Mouse (Mus musculus): ENCODE measurements at regions not wholly inside any gene's neighbourhood (a gene's known extent, or its start where the extent isn't known, plus 50 kb on each side); places are given as distances from the start of the nearest gene placed in this dataset.

GRCm38 (mm10) chr14:76351856-76352255 is 62.9 kb upstream of the Tsc22d1 start:
- no peaks in the 10 kb centered on the region for H3K36me3 ChIP-seq (ENCODE audit: control insufficient read depth, insufficient read depth, low read length)

GRCm38 (mm10) chr14:76356161-76356560 is 58.6 kb upstream of the Tsc22d1 start:
- no peaks in the 10 kb centered on the region for H3K27me3 ChIP-seq (ENCODE audit: control insufficient read depth, insufficient read depth, low read length)
- no peaks in the 10 kb centered on the region for H3K36me3 ChIP-seq (ENCODE audit: control insufficient read depth, insufficient read depth, low read length)
- no peak for TF ChIP-seq CTCF (IDR thresholded peaks at IDR 0.05; ENCODE audit: extremely low read depth, insufficient read length, insufficient replicate concordance, low read depth, low read length)
- no peak for TF ChIP-seq POLR2A (IDR thresholded peaks at IDR 0.05; ENCODE audit: low read depth, low read length)
- no peak overlapping the region for H3K4me3 ChIP-seq (ENCODE audit: low read depth, low read length)
- no peak overlapping the region for H3K27ac ChIP-seq (ENCODE audit: insufficient read depth, low read depth, low read length)
- WGBS, result 78% methylated on average over 2 of the region's 2 CpGs
- no peaks in the 10 kb centered on the region for H3K4me1 ChIP-seq (ENCODE audit: control insufficient read depth, insufficient read depth, insufficient read length, low read length)

More at GRCm38 (mm10) chr14:76351856-76352255, 62.9 kb upstream of the Tsc22d1 start:
- H3K4me3 ChIP-seq (ENCODE audit: low read depth, low read length), result no peak overlapping the region
- H3K27ac ChIP-seq (ENCODE audit: insufficient read depth, low read depth, low read length), result no peak overlapping the region
- no peak for TF ChIP-seq POLR2A (IDR thresholded peaks at IDR 0.05; ENCODE audit: low read depth, low read length)
- TF ChIP-seq CTCF (IDR thresholded peaks at IDR 0.05; ENCODE audit: extremely low read depth, insufficient read length, insufficient replicate concordance, low read depth, low read length), result no peak
- WGBS, result 59% methylated on average over 9 of the region's 9 CpGs
- no peaks in the 10 kb centered on the region for H3K4me1 ChIP-seq (ENCODE audit: control insufficient read depth, insufficient read depth, insufficient read length, low read length)
- no peaks in the 10 kb centered on the region for H3K27me3 ChIP-seq (ENCODE audit: control insufficient read depth, insufficient read depth, low read length)

GRCm38 (mm10) chr14:76359837-76360410 is 54.8 kb upstream of the Tsc22d1 start:
- 82% methylated on average over 11 of the region's 11 CpGs for WGBS
- no peak overlapping the region for H3K4me3 ChIP-seq (ENCODE audit: low read depth, low read length)
- H3K27ac ChIP-seq (ENCODE audit: insufficient read depth, low read depth, low read length), result no peak overlapping the region
- no peaks in the 10 kb centered on the region for H3K36me3 ChIP-seq (ENCODE audit: control insufficient read depth, insufficient read depth, low read length)
- no peaks in the 10 kb centered on the region for H3K27me3 ChIP-seq (ENCODE audit: control insufficient read depth, insufficient read depth, low read length)
- TF ChIP-seq CTCF (IDR thresholded peaks at IDR 0.05; ENCODE audit: extremely low read depth, insufficient read length, insufficient replicate concordance, low read depth, low read length), result no peak
- TF ChIP-seq POLR2A (IDR thresholded peaks at IDR 0.05; ENCODE audit: low read depth, low read length), result no peak
- H3K4me1 ChIP-seq (ENCODE audit: control insufficient read depth, insufficient read depth, insufficient read length, low read length), result no peaks in the 10 kb centered on the region

- TF ChIP-seq POLR2A (IDR thresholded peaks at IDR 0.05; ENCODE audit: low read depth, low read length) (no peak), CTCF (IDR thresholded peaks at IDR 0.05; ENCODE audit: extremely low read depth, insufficient read length, insufficient replicate concordance, low read depth, low read length) (no peak)
- H3K36me3 ChIP-seq (ENCODE audit: control insufficient read depth, insufficient read depth, low read length), result no peaks in the 10 kb centered on the region
- no peaks in the 10 kb centered on the region for H3K4me1 ChIP-seq (ENCODE audit: control insufficient read depth, insufficient read depth, insufficient read length, low read length)
- no peak overlapping the region for H3K27ac ChIP-seq (ENCODE audit: insufficient read depth, low read depth, low read length)
- no peak overlapping the region for H3K4me3 ChIP-seq (ENCODE audit: low read depth, low read length)
- H3K27me3 ChIP-seq (ENCODE audit: control insufficient read depth, insufficient read depth, low read length), result no peaks in the 10 kb centered on the region
- 91% methylated on average over 4 of the region's 4 CpGs for WGBS
Observed at GRCm38 (mm10) chr14:76364034-76364433, 50.7 kb upstream of the Tsc22d1 start.
